Mouse (Mus musculus): ENCODE results near the gene U90926.
A peak's percentile ranks its signal among the peaks of the same experiment; 100 is the strongest.

Gene U90926

GRCm38 (mm10) chr5:92215308-92215707 lies at the start of gene U90926:
U90926 (minus strand) TSS chr5:92215408.
- DNase-seq (ENCODE audit: low spot score) = no peak

- peak; percentile 83 for DNase-seq (ENCODE audit: low spot score)
Measured at GRCm38 (mm10) chr5:92263761-92264359, 48.7 kb upstream of the U90926 start.

DNA sequence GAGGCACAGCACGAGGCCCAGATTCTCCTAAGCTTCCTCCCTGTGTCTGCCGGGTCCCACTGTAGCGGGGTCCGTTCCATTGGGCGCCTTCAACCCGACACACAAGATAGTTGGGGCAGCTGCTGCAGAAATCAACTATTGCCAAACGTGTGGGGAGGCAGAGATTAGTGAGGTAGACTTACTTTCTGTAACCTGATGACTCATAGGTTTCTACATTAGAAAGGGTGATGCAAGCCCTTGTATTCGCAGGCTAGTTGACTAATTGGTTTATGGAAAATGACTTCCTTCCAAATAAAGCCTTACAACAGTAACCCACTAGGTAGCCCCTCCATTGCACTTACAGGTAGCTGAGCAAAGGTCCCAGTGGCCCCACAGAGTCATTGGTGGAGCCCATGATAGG lies 47.4 kb upstream of the U90926 start:
- DNase-seq (ENCODE audit: low spot score) = no peak

- no peak for DNase-seq (ENCODE audit: low spot score)
Measured at GRCm38 (mm10) chr5:92256218-92256617, 41.0 kb upstream of the U90926 start, which contains the start of gene Ppef2. Ppef2 (minus strand) TSS chr5:92256278.

DNA sequence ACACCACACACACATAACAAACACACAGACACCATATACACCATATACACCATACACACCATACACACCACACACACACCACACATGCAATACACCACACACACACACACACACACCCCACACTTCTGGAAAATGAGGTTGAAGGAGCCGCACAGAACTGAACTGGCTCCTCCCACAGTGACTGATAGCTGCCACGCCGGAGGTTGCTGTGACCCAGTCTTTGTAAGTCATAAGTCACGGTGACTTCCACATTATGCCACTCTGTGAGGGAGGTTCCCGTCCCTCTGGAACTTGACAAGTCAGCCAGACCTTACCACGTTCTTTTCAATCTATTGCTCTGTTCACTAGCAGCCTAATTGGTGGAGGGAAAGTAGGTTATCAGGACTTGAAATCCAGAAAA lies 39.3 kb upstream of the U90926 start:
- DNase-seq (ENCODE audit: low spot score) = no peak

DNA sequence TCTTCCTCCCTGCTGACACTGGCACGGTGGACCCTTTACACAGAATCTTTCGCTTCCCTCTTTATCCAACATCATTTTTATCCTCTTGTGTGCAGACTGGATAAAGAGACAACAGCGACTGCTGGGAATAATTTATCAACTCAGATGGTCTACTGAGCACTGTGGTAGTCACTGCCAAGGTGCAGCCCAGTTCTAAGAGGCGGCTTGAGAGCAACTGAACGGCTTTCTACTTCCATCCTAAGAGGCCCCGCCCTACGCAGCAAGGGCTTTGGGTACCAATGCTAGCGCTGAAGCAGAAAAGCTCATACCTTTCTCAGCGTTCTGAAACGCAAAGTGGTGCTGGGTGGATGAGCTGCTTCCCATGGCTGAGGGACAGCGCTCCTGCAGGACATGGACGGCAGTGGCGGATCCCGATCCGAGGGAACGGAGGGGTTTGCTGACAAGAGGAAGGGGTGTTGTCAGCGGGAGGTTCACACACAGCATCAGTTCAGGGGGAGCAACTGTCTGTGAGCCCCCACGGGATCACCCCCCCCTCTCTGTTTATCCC lies 37.7 kb upstream of the U90926 start:
- no peak for DNase-seq (ENCODE audit: low spot score)

DNA sequence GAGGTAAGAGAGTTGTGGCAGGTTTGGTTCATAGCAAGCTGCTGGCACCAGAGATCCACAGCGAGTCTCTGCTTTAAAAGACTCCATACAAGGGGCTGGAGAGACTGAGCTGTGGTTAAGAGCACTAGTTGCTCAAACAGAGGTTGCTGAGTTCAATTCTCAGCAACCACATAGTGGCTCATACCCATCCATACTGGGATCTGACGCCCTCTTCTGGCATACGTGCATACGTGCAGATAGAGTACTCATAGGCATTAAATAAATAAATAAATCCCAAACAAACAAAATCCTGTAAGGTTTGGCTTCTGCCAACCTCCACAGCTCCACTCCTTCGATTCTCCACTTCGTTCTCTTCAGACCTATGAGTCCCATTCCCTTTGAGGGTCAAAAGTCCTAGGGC lies 36.8 kb upstream of the U90926 start:
- DNase-seq (ENCODE audit: low spot score) = no peak

GRCm38 (mm10) chr5:92248614-92249013 lies 33.4 kb upstream of the U90926 start:
- DNase-seq (ENCODE audit: low spot score) = no peak

DNA sequence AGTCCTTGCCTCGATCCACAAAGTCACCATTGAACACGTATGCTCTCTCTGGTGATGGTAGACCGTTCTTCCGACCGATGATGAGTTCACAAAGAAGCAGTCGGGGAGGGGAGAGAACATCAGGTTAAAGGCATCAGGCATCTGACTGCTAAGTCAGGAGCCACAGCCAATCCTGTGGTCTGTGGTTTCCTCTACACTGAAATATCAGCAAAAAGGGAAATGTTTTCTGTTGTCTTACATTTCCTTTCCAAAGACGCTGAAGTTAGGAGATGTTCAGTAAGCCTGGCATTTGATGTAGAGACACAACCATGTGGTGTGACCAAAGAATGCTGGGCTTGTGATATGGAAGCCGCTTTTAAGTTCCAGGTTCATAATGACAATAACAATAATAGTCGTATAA lies 30.3 kb upstream of the U90926 start:
- no peak for DNase-seq (ENCODE audit: low spot score)

- no peak for DNase-seq (ENCODE audit: low spot score)
Measured at GRCm38 (mm10) chr5:92244900-92245299, 29.7 kb upstream of the U90926 start.

GRCm38 (mm10) chr5:92240769-92241168 lies 25.6 kb upstream of the U90926 start:
- peak; percentile 46 for DNase-seq (ENCODE audit: low spot score)

DNA sequence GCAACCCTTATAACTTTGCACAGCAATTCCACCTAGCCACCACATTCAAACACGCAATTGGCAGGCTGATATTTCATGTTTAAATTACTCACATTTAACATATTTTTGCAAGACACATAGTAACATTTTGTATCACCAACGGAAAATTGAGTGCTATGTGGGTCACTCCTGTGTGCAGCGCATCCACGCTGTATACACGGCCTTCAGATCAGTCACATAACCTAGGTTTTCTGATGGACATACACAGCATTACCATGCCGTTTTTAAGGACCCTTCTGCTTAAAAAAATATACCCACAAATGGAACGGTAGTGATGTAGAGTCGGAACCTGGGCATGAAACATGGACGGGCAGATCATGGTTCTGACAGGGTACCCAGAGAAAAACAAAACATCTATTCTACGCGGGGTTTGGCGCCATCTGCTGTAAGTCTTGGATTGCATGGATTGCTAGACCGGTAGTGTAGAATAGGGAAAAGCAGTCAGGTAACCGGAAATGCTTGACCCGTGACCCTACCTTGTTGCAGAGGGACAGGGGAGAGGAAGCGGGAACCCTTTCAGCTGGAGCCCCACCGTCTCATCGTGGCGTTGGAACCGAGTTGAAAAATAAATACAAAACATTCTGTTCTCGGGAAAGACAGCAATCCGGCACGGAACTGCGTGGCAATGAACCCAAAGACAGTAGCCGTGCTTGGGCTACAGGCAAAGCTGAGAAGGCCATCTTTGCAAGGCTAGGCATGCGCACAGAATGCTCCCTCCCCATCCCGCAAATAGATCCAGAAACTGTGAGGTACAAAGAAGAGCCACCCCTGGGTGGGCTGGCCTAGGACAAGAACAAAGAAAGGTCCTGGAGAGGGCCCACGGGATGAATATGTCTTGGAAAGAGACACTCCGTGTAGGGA lies 24.4 kb upstream of the U90926 start:
- DNase-seq (ENCODE audit: low spot score) = peak; percentile 81

- no peak for DNase-seq (ENCODE audit: low spot score)
Measured at GRCm38 (mm10) chr5:92234939-92235557, 19.8 kb upstream of the U90926 start.

- DNase-seq (ENCODE audit: low spot score) = no peak
Measured at GRCm38 (mm10) chr5:92233366-92233765, 18.2 kb upstream of the U90926 start.

DNA sequence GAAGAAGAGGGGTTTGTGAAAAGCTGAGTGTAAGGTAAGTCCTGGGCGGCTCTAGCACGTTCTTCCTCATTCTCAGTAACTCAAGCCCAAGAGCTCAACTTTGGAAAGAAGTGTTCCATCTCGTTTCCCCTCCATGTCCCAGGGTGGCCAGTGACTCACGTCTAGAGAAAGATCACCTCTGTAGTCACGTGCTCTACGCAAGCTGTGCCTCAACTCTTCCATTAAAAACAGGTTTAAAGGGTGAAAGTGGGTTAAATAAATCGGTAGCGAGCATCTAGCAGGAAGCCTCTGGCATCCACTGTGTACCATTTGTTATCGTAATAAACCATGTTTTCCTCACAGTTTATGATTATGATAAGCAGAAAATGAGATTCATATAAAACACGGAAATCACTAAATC lies 16.6 kb upstream of the U90926 start:
- DNase-seq (ENCODE audit: low spot score) = no peak

- DNase-seq (ENCODE audit: low spot score) = no peak
Measured at GRCm38 (mm10) chr5:92230306-92230705, 15.1 kb upstream of the U90926 start.

DNA sequence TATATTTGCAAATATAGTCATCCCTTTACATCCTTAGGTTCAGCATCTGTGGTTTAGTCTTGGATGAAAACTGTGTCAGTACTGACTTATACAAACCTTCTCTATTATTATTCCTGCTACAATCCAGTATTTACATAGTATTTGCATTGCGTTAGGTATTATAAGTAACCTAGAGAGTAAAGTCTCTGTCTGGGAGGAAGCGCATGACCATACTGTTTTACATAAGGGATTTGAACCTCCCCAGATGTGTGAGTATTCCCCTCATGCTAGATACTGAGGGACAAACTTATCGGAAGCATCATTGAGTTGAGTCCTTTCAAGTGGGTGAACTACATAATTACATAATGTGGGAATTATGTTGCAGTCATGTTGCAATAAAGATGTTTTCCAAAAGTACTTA lies 14.3 kb upstream of the U90926 start:
- DNase-seq (ENCODE audit: low spot score) = no peak

DNA sequence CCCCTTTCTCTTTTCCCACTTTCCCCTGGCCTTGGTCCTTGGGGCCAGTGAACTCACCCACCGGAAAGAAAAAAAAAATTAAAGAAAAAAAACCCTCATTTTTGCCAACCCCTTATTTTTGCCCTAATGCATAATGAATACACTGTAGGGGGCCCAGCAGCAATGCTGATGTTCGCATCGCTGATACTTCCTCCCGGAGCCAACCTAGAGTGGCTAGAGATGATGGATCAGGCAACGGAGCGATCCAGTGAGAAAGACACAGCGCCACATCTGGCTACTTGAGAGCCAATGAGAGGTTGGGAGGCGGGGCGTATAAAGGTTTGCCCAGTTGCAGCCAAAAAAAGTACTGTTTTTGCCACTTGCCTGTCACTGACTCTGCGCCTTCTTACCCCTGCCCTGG lies 13.6 kb upstream of the U90926 start:
- DNase-seq (ENCODE audit: low spot score) = no peak

- no peak for DNase-seq (ENCODE audit: low spot score)
Measured at GRCm38 (mm10) chr5:92227782-92228181, 12.6 kb upstream of the U90926 start.

DNA sequence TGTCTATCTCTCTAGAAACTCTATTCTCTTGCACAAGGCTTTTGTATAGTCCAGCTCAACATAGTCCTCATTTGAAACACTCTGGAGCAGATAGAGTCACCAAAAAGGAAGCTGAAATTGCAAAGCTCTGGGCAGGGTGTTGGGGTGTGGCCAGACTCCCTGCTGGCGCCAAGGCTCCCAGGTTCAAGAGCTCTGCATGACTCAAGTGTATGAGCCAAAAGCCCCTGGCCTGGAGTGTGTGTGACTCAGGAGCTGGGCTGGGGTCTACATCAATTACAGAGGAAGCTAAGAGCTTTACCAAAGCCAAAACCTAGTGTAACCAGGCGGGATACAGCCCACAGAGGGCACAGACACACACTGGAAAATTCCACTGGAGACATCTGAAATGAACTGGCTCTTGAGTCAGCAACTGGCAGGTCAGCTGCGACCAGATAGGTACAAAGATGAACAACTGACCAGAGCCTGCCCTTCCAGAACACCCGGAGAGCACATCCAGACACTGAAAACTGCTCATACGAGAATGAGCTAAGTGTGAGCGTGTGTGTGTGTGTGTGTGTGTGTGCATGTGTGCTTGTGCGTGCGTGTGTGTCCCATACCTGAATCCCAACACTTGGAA lies 5.2 kb upstream of the U90926 start:
- no peak for DNase-seq (ENCODE audit: low spot score)

GRCm38 (mm10) chr5:92219826-92220225 lies 4.6 kb upstream of the U90926 start:
- no peak for DNase-seq (ENCODE audit: low spot score)

Measured in layer of hippocampus, adult 11-12 months (tissue).